Mouse (Mus musculus): ENCODE measurements around the gene Pcsk5.

Gene Pcsk5

DNA sequence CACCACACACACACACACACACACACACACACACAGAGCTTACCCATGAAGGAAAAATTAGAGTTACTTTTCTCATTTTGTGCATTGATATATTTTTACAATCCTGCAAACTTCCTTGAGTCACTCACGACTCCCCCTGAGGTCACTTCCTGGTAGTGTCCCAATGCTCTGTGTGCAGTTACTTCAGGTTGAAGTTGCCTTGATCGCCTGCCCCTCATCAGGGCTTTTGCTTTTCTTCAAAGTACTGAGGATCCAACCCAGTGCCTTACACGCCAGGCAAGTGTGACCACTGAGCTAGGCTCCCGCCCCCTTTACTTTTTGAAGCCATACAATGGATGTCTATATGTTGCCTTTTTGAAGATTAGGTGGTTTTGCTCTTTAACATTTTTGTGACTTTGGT is 437.5 kb downstream of the Pcsk5 start:
- no peak for DNase-seq (ENCODE audit: low spot score in 2 of 2)

DNA sequence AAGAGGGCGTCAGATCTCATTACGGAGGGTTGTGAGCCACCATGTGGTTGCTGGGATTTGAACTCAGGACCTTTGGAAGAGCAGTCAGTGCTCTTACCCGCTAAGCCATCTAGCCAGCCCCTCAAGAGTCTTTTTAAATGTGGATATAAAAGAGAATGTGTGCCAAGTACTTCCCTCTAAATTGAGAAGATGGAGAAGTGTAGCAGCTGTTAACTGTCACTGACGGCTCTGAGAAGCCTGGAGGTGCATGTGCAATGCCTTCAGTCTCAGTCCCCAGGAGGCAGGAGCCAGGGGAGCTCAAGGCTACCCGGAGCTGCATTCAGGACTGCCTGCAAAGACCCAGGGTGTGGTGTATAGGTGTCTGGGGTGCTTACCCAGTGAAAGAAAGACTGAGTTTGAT is 439.5 kb downstream of the Pcsk5 start:
- DNase-seq (ENCODE audit: low spot score in 2 of 2), result no peak

DNA sequence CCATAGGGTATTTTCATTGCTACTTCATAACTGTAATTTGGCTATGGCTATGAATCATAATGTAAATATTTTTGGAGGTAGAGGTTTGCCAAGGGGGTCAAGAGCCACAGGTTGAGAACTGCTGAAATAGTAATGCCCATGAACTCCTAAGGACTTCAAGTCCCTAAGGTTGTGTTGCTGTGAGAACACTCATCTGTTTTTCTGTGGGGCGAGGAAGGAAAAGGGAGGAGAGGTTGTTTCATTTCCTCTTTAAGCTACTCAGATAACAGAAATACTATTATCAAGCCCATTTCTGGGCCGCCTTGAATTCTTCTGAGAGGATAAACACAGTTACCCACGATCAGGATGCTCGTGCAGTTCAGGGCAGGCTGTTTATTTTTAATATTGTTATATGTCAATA is 440.6 kb downstream of the Pcsk5 start:
- no peak for DNase-seq (ENCODE audit: low spot score in 2 of 2)

DNA sequence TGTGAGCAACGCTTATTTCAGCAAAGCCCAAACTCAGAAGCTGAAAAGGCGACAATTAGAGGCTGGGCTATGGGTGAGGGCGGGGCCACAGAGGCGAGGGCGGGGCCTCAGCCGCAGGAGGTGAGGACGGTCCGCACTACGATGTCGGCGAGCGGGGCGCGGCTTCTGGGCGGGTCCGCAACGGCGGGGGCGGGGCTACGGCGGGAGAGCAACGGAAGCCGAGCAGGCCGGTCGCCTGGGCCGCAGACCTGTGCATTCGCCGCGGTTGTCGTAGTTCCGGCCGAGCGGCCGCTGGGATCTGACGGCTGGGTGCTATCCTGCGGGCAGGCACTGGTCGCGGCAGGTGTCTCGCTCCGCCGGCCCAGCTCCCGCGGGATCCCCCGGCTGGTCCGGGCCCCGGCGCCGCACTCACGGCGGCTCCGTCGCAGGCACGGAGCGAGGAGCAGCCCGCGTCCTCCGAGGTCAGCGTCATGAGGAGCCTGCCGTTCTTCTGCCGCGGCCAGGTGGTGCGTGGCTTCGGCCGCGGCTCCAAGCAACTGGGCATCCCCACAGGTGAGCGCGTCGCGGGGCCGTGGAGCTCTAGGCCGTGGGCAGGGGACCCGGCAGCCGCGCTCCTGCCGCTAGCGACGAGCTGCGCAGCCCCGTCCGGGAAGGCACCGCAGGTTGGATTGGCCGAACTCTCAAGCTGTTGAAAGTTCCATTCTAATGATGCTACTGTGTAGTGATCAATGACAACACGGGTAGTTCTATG is 443.4 kb downstream of the Pcsk5 start, which contains the start of gene Rfk:
Gene Rfk (plus strand): TSS at position 203 of the 751 bp plus-strand sequence.
- DNase-seq (ENCODE audit: low spot score in 2 of 2), result peak; percentile 97 to 99

DNA sequence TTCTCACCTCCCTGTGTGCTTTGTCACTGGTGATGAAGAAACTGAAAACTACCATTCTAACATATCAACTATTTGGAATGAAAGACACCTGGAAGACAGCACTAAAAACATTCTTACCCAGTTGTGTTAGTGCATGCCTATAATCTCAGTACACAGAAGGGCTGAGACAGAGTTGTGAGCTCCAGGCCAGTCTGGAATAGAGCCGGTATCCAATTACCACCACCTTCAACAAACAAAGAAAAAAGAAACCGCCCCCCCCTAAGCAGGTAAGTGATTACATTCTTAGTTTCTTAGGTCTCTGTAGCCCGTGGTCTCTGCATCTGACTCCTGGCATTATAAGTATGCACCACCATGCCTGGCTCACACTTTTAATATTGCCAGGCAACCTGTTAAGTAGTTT is 444.6 kb downstream of the Pcsk5 start:
- DNase-seq (ENCODE audit: low spot score in 2 of 2), result no peak

DNA sequence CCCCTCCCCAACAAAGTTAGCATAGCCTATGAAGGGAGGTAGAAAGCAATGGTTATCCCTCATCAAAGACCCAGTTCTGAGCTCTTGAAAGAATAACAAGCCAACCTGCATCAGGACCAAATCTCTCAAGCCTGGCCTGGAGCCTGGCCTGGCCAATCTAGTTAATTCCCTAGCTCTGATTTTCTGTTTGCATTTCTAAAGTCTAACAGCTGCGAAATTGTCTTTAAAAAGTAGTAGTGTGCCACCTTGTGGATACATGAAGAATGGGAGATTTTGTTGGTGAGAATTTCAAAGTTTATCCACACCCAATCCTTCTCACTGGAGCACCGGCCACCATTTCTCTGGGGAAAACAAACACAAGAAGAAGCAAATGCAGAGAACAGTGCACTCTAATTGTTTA is 449.0 kb downstream of the Pcsk5 start:
- no peak for DNase-seq (ENCODE audit: low spot score in 2 of 2)

DNA sequence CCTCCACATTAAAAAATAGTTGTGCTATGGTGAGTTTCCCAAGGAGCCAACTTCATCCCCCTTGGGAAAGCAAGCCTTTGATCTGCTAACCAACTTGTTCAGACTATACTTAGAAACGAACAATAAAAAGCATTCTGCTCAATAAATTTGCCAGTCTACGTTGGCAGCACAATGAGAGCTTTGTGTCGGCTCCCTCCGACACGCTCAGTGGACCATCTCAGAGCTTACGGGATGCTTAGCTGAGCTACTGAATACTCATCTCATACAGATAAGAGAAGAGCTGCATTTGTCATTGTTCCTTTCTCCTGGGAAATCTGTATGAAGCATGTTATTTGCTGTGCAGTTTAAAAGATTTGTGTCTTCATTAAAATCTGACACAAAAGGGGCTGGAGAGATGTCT is 451.0 kb downstream of the Pcsk5 start:
- DNase-seq (ENCODE audit: low spot score in 2 of 2), result no peak

DNA sequence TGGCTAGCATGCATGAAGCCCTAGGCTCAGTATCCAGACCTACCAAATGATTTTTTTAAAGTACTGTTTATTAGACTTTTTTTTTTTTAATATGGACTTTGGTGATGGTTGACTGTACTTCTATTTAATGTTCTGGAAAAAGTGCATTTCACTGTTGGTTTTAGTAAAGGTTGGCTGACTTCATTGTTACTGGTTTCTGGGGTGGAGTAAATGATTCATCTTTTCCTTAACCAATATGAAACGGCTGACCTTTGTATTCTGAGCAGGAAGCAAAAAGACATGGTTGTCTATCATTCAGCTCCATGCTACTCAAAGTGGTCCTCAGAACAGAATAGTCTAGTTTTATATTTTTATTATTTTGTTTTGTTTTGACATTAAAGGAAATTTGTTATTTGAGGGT is 452.0 kb downstream of the Pcsk5 start:
- DNase-seq (ENCODE audit: low spot score in 2 of 2), result no peak

DNA sequence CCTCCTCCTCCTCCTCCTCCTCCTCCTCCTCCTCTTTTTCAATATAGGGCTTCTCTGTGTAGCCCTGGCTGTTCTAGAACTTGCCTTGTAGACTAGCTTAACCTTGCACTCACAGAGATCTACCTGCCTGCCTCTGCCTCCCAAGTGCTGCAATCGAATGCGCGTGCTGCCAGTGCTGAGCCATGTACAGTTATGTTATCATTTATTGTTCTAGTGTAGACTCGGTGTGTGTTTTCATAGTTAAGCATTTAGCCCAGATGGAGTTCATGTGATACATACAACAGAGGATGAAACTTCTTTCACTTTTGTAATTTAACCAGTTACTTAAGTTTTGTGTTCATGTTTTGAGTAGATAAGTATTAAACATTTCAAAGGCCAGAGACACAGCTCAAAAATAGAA is 452.4 kb downstream of the Pcsk5 start:
- DNase-seq (ENCODE audit: low spot score in 2 of 2), result no peak

DNA sequence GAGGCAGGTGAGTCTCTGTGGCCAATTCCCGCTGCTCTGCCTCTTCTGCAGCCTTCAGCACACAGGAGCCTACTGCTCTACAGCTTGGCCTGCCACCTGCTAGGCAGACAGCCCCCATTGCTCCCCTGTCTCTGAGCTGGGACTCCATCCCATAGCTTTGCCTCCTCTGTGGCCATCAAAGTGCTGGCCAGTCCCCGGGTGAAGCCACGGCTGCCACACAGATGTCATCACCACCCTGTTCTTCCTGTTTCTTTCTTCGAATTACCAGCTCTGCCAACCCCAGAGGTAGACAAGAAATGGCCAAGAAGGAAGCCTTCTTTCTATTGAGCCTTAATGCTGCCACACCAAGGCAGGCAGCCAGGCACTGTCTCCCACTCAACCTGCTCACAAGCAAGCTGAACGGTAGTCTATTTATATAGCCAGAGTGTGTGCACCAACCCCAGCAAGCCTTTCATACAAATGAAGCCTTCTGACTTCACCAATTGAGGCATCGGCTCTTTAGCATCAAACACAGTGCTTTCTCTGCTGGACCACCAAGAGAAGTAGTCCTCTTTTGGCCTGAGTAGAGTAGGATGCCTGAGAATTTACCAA is 454.5 kb downstream of the Pcsk5 start:
- no peak for DNase-seq (ENCODE audit: low spot score in 2 of 2)
